Mouse (Mus musculus) embryonic facial prominence, embryonic 11.5 days (tissue): Measurements from ENCODE around the gene Gm49380. TPM values are rescaled to one million over a fixed set of nuclear protein-coding genes. Genes with fewer than 3 reads are reported as not detected.

Experiments used
- ATAC-seq: fragments of 200-750 bp; cut with Nextera tagmentation; replicated peaks from 2 replicates; pipeline ENCODE4 v1.8.0; 2017; ENCODE audit warnings: low read depth; ENCODE audit not compliant: insufficient number of reproducible peaks, low FRiP score, low TSS enrichment
- DNase-seq: peaks from one replicate; pipeline ENCODE4 v3.0.0-alpha.2; 2015; ENCODE audit warnings: low spot score
- H3K27ac ChIP-seq: fragments of 300-500 bp; sonication (generic); replicated peaks from 2 replicates; pipeline ENCODE4 v1.5.1; 2014; ENCODE audit warnings: mild to moderate bottlenecking, low read depth, low read length, control low read depth
- H3K27me3 ChIP-seq: fragments of 300-500 bp; sonication (generic); 2 replicates; pipeline ENCODE4 v1.6.1; 2014; ENCODE audit warnings: mild to moderate bottlenecking, low read length, moderate library complexity, mixed read lengths; ENCODE audit not compliant: control insufficient read depth, insufficient read depth
- H3K36me3 ChIP-seq: fragments of 300-500 bp; sonication (generic); replicated peaks from 2 replicates; pipeline ENCODE4 v1.6.1; 2014; ENCODE audit warnings: low read depth, mild to moderate bottlenecking, low read length, moderate library complexity, mixed read lengths; ENCODE audit not compliant: control insufficient read depth, insufficient read depth
- H3K4me1 ChIP-seq: fragments of 300-500 bp; sonication (generic); 2 replicates; pipeline ENCODE4 v1.6.1; 2014; ENCODE audit warnings: low read length, mixed read lengths; ENCODE audit not compliant: control insufficient read depth, insufficient read depth
- H3K4me2 ChIP-seq: fragments of 300-500 bp; sonication (generic); 2 replicates; pipeline ENCODE4 v1.6.1; 2014; ENCODE audit warnings: low read depth, mild to moderate bottlenecking, control low read depth, low read length, moderate library complexity
- H3K4me3 ChIP-seq: fragments of 300-500 bp; sonication (generic); 2 replicates; pipeline ENCODE4 v1.5.1; 2014; ENCODE audit warnings: low read depth, low read length, control low read depth
- H3K9ac ChIP-seq: fragments of 300-500 bp; sonication (generic); replicated peaks from 2 replicates; pipeline ENCODE4 v1.6.1; 2014; ENCODE audit warnings: mild to moderate bottlenecking, control low read depth, low read length
- H3K9me3 ChIP-seq: fragments of 300-500 bp; sonication (generic); replicated peaks from 2 replicates; pipeline ENCODE4 v1.6.1; 2016; ENCODE audit warnings: mild to moderate bottlenecking, low read length, inconsistent platforms, mixed read lengths; ENCODE audit not compliant: control insufficient read depth
- WGBS: fragments of 180-500 bp; shearing (Covaris S2); extraction: QIAGEN DNeasy Blood & Tissue Kit; methylation state at CpG from one replicate; pipeline ENCODE4 v1.1.7; 2014; 5-methylcytosine and 5-hydroxymethylcytosine counted together
- polyA plus RNA-seq: library from polyadenylated mRNA; unstranded; fragments of >200 nt; fragmentation: Nextera tagmentation; extraction: Ambion mirVana; gene quantifications from 2 replicates; pipeline ENCODE4 v1.2.1, GENCODE M21; 2014

The Gm49380 gene
- polyA plus RNA-seq, 1 experiment from 2014 or later, result 0.08 TPM

DNA sequence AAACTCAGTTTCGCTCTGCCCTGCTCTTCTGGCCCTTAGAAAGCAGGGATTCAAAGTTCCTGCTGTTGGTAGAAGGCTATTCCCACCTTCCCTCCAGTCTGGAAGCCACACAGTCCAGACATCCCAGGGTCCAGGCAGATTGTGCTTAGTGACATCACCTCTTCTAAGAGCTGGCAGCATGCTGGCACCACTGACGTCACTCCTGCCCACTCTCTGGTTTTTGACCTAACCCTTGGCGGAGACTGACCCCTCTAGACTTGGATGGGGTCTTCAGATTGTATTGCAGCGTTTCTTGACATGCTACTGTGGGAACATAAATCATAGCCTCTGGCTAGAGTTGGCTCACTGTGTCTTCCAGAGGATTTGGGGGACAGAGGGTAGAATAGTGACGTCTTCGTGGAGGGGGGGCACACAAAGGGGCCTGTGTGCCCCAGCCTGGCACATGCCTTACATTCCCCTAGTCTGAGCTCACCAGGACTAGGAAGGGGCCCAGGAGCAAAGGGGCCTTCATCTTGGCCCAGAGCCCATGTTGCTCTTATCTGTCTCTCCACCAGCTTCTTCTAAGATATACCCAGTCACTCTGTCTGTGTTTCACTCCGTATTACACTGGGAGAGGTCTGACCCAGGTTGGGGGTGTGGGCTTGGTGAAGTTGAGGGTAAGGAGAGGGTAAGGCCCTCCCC, 22.6 kb upstream of the Gm49380 start:
- Histone ChIP-seq H3K36me3 (no peaks in the 10 kb centered on the region), H3K27ac (no peak overlapping the region), H3K4me3 (peak overlapping the region; percentile 58), H3K27me3 (peaks cover 25% of the 10 kb centered on the region), H3K9ac (peak overlapping the region; percentile 60), H3K4me2 (peak overlapping the region; percentile 90), H3K9me3 (no peaks in the 10 kb centered on the region), H3K4me1 (peaks cover 5% of the 10 kb centered on the region)
- 57% methylated on average over 7 of the region's 7 CpGs for WGBS
- DNase-seq, result no peak
- no peak for ATAC-seq

DNA sequence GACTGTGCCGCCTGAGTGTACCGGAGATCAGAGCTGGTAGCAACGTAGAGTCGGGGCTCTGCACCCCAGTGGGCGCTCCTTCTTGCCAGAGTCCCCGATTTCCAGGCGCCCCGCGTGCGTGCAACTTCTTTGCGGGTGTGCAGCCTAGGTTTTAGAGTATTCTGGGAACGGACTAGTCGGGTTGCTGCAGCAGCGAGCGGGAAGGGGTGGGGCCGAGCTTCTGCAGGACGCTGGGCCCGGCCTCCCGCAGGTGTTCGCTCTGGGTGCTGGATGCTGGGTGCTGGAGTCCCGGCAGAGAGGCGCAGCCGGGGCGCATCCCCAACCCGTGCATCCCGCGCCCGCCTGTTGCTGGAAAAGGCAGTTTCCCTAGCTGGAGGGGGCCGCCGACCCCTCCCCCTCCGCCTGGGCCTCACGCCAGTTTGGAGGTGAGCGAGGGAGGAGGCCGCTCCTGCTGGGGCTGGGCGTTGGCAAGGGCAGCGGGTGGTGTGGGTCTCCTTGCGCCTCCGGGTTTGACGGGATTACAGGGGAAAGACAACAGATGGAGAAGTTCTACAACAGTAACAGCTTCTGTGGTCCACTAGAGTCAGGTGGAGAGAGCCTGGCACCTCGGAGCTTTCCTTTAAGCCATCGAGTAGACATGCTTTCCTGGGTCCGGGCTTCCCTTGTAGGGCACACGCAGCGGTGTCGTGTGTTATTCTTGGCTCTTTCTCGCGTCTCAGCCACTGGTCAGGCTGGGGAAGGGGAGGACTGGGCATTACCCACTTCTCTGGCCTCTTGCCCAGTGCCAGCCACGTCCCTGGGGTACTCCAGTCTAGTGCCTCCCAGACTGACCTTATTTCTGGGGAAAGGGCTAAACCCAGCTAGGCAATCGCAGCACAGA, 21.8 kb upstream of the Gm49380 start:
- Histone ChIP-seq H3K27ac (no peak overlapping the region), H3K4me2 (peak overlapping the region; percentile 90), H3K27me3 (peaks cover 25% of the 10 kb centered on the region), H3K4me1 (peaks cover 8% of the 10 kb centered on the region), H3K36me3 (no peaks in the 10 kb centered on the region), H3K9me3 (no peaks in the 10 kb centered on the region), H3K9ac (peak overlapping the region; percentile 60), H3K4me3 (peak overlapping the region; percentile 58)
- peak; percentile 18 for DNase-seq
- no peak for ATAC-seq
- WGBS, result 3% methylated on average over 49 of the region's 49 CpGs

DNA sequence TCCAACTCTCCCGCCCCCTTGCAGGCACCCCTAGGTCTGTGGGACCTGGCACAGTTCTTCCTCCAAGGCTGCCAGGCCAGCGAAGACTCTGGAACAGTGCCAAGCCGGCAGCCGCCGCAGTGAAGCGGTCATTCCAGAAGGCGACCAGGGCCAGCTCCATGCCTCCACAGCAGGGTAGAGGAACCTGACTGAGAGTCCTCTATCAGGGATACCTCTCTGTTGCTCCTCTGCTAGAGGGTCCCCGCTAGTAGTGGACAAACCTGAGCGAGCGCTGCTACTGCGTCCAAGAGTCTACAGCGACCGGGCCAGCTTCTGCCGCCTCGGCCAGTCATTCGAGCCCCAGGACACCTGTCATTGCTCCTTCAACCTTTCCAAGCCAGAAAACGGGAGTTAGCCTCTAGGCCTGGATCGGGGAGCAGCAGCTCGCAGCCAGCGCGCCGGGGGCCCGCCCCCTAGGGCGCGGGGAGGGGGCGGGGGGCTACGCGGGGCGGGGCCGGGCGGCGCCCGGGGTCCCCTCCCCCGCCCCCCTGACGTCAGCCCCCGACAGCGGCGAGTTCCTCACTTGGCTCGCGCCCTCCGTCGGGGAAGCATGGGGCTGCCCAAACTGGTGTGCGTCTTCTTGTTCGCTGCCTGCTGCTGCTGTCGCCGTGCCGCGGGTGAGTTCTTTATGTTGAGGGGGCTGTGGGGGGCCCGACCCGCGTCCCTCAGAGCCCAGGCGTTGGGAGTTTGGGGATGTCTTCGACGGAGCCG, 21.0 kb upstream of the Gm49380 start, which contains the start of gene Mcam:
Gene Mcam, plus strand, starts transcription at position 369 of the 750 bp plus-strand sequence.
- peaks cover 9% of the 10 kb centered on the region for H3K4me1 ChIP-seq
- WGBS, result 1% methylated on average over 52 of the region's 55 CpGs

DNA sequence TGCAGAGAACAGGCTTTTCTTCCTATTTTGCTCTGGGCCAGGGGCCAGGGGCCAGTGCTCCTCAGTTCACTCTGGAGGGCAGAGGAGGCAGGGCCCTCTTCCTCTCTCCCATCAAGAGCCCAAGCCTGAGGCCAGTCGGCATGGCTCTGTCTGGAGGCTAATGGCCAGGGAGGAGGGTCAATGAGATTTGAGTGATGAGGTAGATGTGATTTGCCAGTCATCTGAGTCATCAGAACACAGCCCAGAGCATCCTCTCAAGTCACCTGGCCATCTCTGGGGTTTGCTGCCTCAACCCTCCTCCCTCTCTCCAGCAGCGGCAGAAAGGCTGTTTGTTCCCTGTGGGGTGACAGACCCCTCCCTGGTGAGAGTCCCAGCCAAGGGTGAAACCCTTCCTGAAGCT, 20.0 kb upstream of the Gm49380 start:
- H3K4me1 ChIP-seq, result peaks cover 9% of the 10 kb centered on the region
- no peak overlapping the region for H3K27ac ChIP-seq
- WGBS, result 15% methylated on average over 2 of the region's 2 CpGs
- ATAC-seq, result no peak
- peak overlapping the region; percentile 5; the same call in 1 of the 2 replicates for H3K4me3 ChIP-seq
- 0 out of 2 replicates have a peak overlapping the region, but pooled peaks have one; percentile 18 for H3K9ac ChIP-seq
- H3K27me3 ChIP-seq, result peaks cover 25% of the 10 kb centered on the region
- DNase-seq, result no peak
- no peaks in the 10 kb centered on the region for H3K36me3 ChIP-seq
- peak overlapping the region; percentile 90 for H3K4me2 ChIP-seq
- no peaks in the 10 kb centered on the region for H3K9me3 ChIP-seq

More for the DNA sequence above, 21.0 kb upstream of the Gm49380 start, which contains the start of gene Mcam:
- H3K4me3 ChIP-seq, result peak within 1 kb of the TSS; percentile 58
- no peaks in the 10 kb centered on the region for H3K9me3 ChIP-seq
- H3K36me3 ChIP-seq, result no peaks in the 10 kb centered on the region
- H3K27me3 ChIP-seq, result peaks cover 25% of the 10 kb centered on the region
- H3K27ac ChIP-seq, result 0 out of 2 replicates have a peak within 1 kb of the TSS, but pooled peaks have one; percentile 35
- peak within 1 kb of the TSS; percentile 90 for H3K4me2 ChIP-seq
- ATAC-seq (no peak; the same call in 1 of the 2 replicates), DNase-seq (peak; percentile 76)
- peak within 1 kb of the TSS; percentile 60 for H3K9ac ChIP-seq

DNA sequence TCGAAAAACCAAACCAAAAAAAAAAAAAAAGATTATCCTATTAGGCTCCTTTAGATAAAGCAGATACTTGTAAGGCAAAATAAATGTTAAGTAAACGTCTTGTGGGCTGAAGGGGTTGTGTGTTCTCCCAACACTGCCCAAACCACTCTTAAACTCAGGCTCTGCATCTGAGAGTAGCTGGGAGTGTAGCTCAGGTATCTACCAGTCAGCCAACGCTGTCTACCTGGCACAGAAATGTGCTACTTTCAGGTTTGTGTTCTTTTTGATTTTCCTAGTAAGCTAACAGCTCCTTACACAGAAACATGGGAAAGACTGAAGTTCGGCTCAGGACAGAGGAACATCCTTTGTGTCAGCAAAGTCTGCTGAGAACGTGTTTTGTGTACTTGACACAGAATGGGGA, 18.9 kb upstream of the Gm49380 start:
- WGBS, result 62% methylated on average over 5 of the region's 5 CpGs
- DNase-seq, result no peak
- no peak for ATAC-seq
- Histone ChIP-seq H3K9me3 (no peaks in the 10 kb centered on the region), H3K4me3 (no peak overlapping the region), H3K4me2 (no peak overlapping the region), H3K27ac (no peak overlapping the region), H3K36me3 (no peaks in the 10 kb centered on the region), H3K27me3 (peaks cover 25% of the 10 kb centered on the region), H3K4me1 (peaks cover 9% of the 10 kb centered on the region), H3K9ac (no peak overlapping the region)

DNA sequence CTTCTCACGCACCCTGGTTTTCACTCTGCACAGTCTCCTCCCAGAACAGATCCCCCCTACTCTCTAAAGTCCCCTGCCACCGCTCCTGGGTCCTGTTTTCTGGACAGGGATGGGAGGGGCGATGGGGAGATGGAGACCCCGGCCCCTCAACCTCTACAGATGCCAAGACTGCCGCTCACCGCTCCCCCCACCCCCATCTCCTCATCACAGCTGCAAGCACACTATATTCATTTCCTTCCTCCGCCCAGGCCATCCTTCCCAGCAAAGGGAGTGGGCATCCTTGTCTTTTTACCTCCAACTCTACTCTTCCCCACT, 17.9 kb upstream of the Gm49380 start:
- no peak overlapping the region for H3K4me3 ChIP-seq
- no peak overlapping the region for H3K27ac ChIP-seq
- H3K4me1 ChIP-seq, result peaks cover 9% of the 10 kb centered on the region
- H3K9me3 ChIP-seq, result no peaks in the 10 kb centered on the region
- H3K9ac ChIP-seq, result no peak overlapping the region; the same call in 1 of the 2 replicates
- WGBS, result 28% methylated on average over 7 of the region's 7 CpGs
- H3K36me3 ChIP-seq, result no peaks in the 10 kb centered on the region
- ATAC-seq (no peak), DNase-seq (no peak)
- H3K4me2 ChIP-seq, result no peak overlapping the region
- peaks cover 24% of the 10 kb centered on the region for H3K27me3 ChIP-seq

DNA sequence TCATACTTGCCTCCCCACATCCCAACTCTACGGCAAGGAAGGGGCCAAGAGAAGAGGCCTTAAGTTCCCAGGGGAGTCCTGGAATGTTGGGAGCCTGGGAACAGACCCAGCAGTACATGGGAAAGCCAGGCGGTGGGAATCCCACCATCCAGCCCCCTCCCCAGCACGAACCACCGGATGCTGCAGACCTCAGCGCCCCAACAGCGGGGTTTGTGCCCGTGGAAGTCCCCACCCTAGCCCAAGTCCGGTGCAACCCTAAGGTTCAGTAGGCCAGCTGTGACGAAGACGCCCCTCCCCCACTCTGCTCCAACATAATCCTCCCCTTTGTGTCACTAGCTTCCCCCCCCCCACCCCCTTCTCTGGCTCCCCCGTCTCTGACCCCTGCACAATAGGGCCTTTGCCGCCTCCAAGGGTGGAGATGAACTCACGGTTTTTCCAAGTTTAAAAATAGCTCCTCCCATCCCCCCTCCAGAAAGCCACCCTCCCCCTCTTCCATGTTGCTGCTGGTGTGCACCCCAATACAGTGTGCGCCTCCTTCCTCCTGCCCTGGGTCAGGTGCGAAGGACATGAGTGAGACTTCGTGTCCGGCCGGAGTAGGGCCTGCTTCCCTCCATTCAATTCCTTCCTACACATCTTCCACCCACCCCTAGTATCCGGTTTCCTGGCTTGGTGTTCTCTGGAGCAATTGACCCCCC, 17.4 kb upstream of the Gm49380 start:
- Histone ChIP-seq H3K9me3 (no peaks in the 10 kb centered on the region), H3K9ac (no peak overlapping the region; the same call in 1 of the 2 replicates), H3K4me3 (peak overlapping the region; percentile 33; the same call in 1 of the 2 replicates), H3K4me1 (peaks cover 9% of the 10 kb centered on the region), H3K27me3 (peaks cover 22% of the 10 kb centered on the region), H3K36me3 (no peaks in the 10 kb centered on the region), H3K4me2 (peak overlapping the region; percentile 74), H3K27ac (peak overlapping the region; percentile 29; the same call in 1 of the 2 replicates)
- DNase-seq (peak; percentile 56), ATAC-seq (peak; percentile 55)
- WGBS, result 8% methylated on average over 17 of the region's 19 CpGs
